Mouse (Mus musculus): ENCODE data around the gene Spem2. TPM values are rescaled to one million over a fixed set of nuclear protein-coding genes. Genes with fewer than 3 reads are reported as not detected.

Gene Spem2
- polyA plus RNA-seq, 1 experiment from 2014 or later: not detected

DNA sequence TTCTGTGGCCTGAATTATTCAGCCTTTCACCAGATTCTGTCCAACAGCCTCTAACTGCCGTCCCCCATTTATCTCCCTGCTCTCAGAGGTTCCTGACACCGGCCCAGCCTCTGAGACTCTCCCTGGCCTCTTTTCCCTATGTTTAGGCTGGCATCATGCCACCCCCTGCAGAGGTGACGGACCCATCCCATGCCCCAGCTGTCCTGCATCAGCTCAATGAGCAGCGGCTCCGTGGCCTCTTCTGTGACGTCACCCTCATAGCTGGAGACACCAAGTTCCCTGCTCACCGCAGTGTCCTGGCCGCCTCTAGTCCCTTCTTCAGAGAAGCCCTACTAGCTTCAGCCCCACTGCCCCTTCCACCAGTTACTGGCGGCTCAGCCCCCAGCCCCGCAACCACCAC is 42.5 kb downstream of the Spem2 start:
- Histone ChIP-seq H3K4me3 (replicated peaks; ENCODE audit: low read depth, low read length) (no peak overlapping the region), H3K27me3 (ENCODE audit: insufficient read depth, low read length) (no peaks in the 10 kb centered on the region), H3K4me1 (replicated peaks; ENCODE audit: insufficient read depth, low read length) (peaks cover 11% of the 10 kb centered on the region), H3K27ac (no peak overlapping the region), H3K9me3 (replicated peaks; ENCODE audit: low read length) (no peaks in the 10 kb centered on the region), H3K9ac (ENCODE audit: low read depth, low read length) (no peak overlapping the region), H3K36me3 (ENCODE audit: insufficient read depth, low read length) (no peaks in the 10 kb centered on the region), H3K4me2 (ENCODE audit: low read length) (no peak overlapping the region)
- TF ChIP-seq CTCF (IDR thresholded peaks at IDR 0.05; ENCODE audit: low read depth): no peak
- DNase-seq (ENCODE audit: low spot score) (peak; percentile 10), ATAC-seq (replicated peaks; ENCODE audit: low FRiP score, low read depth) (no peak)
- WGBS: 55% methylated on average over 10 of the region's 10 CpGs

DNA sequence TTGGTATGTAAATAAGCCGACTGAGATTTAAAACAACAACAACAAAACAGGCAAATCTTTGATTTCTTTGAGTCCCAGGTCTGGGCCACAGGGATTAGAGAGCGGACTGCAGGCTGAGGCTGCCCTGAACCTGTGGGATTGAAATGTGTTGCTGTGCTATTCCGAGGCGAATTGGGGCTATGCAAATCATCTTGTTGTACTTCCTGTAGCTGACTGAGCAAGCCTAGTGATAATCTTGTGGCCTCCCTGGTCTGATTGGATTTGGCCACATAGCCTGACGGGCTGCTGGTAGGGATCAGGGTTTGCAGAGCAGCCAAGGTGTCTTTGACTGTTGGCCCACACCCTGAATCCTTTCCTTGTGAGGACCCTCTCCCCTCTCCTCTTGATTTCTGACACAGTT is 43.3 kb downstream of the Spem2 start:
- no peak for TF ChIP-seq CTCF (IDR thresholded peaks at IDR 0.05; ENCODE audit: low read depth)
- H3K27me3 ChIP-seq (ENCODE audit: insufficient read depth, low read length): no peaks in the 10 kb centered on the region
- no peaks in the 10 kb centered on the region for H3K9me3 ChIP-seq (replicated peaks; ENCODE audit: low read length)
- peaks cover 11% of the 10 kb centered on the region for H3K4me1 ChIP-seq (replicated peaks; ENCODE audit: insufficient read depth, low read length)
- H3K27ac ChIP-seq: no peak overlapping the region
- no peak for DNase-seq (ENCODE audit: low spot score)
- H3K36me3 ChIP-seq (ENCODE audit: insufficient read depth, low read length): no peaks in the 10 kb centered on the region
- H3K4me3 ChIP-seq (replicated peaks; ENCODE audit: low read depth, low read length): no peak overlapping the region
- ATAC-seq (replicated peaks; ENCODE audit: low FRiP score, low read depth): no peak
- 68% methylated on average over 5 of the region's 5 CpGs for WGBS
- no peak overlapping the region for H3K9ac ChIP-seq (ENCODE audit: low read depth, low read length)
- H3K4me2 ChIP-seq (ENCODE audit: low read length): no peak overlapping the region

DNA sequence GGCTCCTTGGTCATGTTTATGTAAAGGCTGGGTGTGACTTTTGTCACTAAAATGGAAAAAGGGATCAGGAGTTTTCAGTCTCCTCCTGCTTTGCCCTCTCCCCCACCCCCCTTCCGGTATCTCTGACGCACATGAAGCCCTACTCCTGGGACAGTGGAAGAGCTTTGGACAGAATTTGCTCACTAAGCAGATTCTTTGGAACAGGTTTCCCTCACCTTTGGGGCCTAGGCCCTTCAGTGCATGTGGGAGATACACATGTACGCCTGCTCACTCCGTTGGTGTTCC is 50.7 kb downstream of the Spem2 start:
- peak overlapping the region; percentile 95; the same call in 1 of the 2 replicates for H3K27ac ChIP-seq
- ATAC-seq (replicated peaks; ENCODE audit: low FRiP score, low read depth): no peak
- H3K4me3 ChIP-seq (replicated peaks; ENCODE audit: low read depth, low read length): no peak overlapping the region
- H3K27me3 ChIP-seq (ENCODE audit: insufficient read depth, low read length): no peaks in the 10 kb centered on the region
- H3K9ac ChIP-seq (ENCODE audit: low read depth, low read length): peak overlapping the region; percentile 99; the same call in 1 of the 2 replicates
- peaks cover 12% of the 10 kb centered on the region; the same call in 1 of the 2 replicates for H3K4me1 ChIP-seq (replicated peaks; ENCODE audit: insufficient read depth, low read length)
- H3K9me3 ChIP-seq (replicated peaks; ENCODE audit: low read length): no peaks in the 10 kb centered on the region
- H3K36me3 ChIP-seq (ENCODE audit: insufficient read depth, low read length): no peaks in the 10 kb centered on the region
- peak overlapping the region; percentile 84 for H3K4me2 ChIP-seq (ENCODE audit: low read length)
- DNase-seq (ENCODE audit: low spot score): peak; percentile 37
- no peak for TF ChIP-seq CTCF (IDR thresholded peaks at IDR 0.05; ENCODE audit: low read depth)
- 43% methylated on average over 4 of the region's 4 CpGs for WGBS

DNA sequence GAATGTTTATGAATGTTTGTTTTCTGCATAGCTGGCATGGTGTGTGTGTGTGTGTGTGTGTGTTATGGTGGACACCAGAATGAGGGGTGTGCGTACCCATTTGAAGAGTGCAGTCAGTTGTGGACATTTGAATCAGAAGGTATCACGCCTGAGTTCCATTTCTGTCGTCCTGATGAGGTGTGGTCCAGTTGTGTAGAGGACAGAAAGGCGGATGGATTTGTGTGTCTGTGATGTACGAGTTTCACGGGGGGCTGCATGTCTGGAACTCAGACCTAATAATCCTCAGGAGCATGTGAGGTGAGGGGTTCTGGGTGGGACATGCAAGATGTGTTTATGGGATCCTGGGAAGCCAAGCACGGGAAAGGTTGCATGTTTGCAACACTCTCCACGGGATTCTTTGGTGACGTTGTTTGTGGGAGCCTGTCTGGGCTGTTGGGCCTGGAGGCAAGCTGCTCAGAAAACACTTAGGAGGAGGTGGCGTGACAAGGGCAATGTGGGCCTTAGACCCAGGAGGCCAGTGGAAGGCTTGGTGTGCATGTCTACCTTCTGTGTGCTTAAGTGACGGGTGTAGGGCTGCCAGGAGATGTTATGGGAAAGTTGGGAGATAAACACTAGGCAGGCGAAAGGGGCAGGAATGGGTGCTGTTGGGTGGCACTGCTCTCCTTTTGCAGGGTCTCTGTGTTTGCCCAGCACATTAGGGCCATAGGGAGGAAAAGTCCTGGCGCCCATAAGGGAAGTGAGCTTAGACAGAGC is 51.2 kb downstream of the Spem2 start:
- Histone ChIP-seq H3K9ac (ENCODE audit: low read depth, low read length) (peak overlapping the region; percentile 99), H3K4me3 (replicated peaks; ENCODE audit: low read depth, low read length) (peak overlapping the region; percentile 95), H3K4me2 (ENCODE audit: low read length) (peak overlapping the region; percentile 84), H3K27ac (peak overlapping the region; percentile 95), H3K9me3 (replicated peaks; ENCODE audit: low read length) (no peaks in the 10 kb centered on the region), H3K4me1 (replicated peaks; ENCODE audit: insufficient read depth, low read length) (peaks cover 12% of the 10 kb centered on the region; the same call in 1 of the 2 replicates), H3K36me3 (ENCODE audit: insufficient read depth, low read length) (no peaks in the 10 kb centered on the region), H3K27me3 (ENCODE audit: insufficient read depth, low read length) (no peaks in the 10 kb centered on the region)
- ATAC-seq (replicated peaks; ENCODE audit: low FRiP score, low read depth): no peak
- 51% methylated on average over 13 of the region's 13 CpGs for WGBS
- DNase-seq (ENCODE audit: low spot score): no peak
- TF ChIP-seq CTCF (IDR thresholded peaks at IDR 0.05; ENCODE audit: low read depth): no peak

Other genes with a start within 250 kb of the Spem2 start
- 17.9 and 19.4 TPM in 2 replicates for gene Wrap53, start 238.2 kb downstream of the Spem2 start, polyA plus RNA-seq (2015; fragmentation: Nextera tagmentation; extraction: Ambion mirVana)
- 117 and 121 TPM in 2 replicates for gene Trp53, start 238.1 kb downstream of the Spem2 start, polyA plus RNA-seq (2015; fragmentation: Nextera tagmentation; extraction: Ambion mirVana)
- 13.7 and 16.3 TPM in 2 replicates for gene Atp1b2, start 212.5 kb downstream of the Spem2 start, polyA plus RNA-seq (2015; fragmentation: Nextera tagmentation; extraction: Ambion mirVana)
- gene Shbg, start 200.6 kb downstream of the Spem2 start, polyA plus RNA-seq (2015; fragmentation: Nextera tagmentation; extraction: Ambion mirVana): 0.13 TPM in 1 of 2 replicates, not detected in the other
- 27.6 and 31.3 TPM in 2 replicates for gene Sat2, start 196.4 kb downstream of the Spem2 start, polyA plus RNA-seq (2015; fragmentation: Nextera tagmentation; extraction: Ambion mirVana)
- gene Fxr2, start 185.5 kb downstream of the Spem2 start, polyA plus RNA-seq (2015; fragmentation: Nextera tagmentation; extraction: Ambion mirVana): 17.4 and 18.4 TPM in 2 replicates
- gene Sox15, start 163.2 kb downstream of the Spem2 start, polyA plus RNA-seq (2015; fragmentation: Nextera tagmentation; extraction: Ambion mirVana): 0.28 and 0.32 TPM in 2 replicates
- gene Mpdu1, start 155.8 kb downstream of the Spem2 start, polyA plus RNA-seq (2015; fragmentation: Nextera tagmentation; extraction: Ambion mirVana): 82.6 and 85.7 TPM in 2 replicates
- 10.4 and 12.8 TPM in 2 replicates for gene Cd68, start 152.3 kb downstream of the Spem2 start, polyA plus RNA-seq (2015; fragmentation: Nextera tagmentation; extraction: Ambion mirVana)
- 468 and 493 TPM in 2 replicates for gene Eif4a1, start 146.0 kb downstream of the Spem2 start, polyA plus RNA-seq (2015; fragmentation: Nextera tagmentation; extraction: Ambion mirVana)
- 52.2 and 59.4 TPM in 2 replicates for gene Senp3, start 136.4 kb downstream of the Spem2 start, polyA plus RNA-seq (2015; fragmentation: Nextera tagmentation; extraction: Ambion mirVana)
- 0.43 and 0.89 TPM in 2 replicates for gene Tnfsf13, start 132.7 kb downstream of the Spem2 start, polyA plus RNA-seq (2015; fragmentation: Nextera tagmentation; extraction: Ambion mirVana)
- 14.1 and 15.8 TPM in 2 replicates for gene Tnfsf12, start 122.6 kb downstream of the Spem2 start, polyA plus RNA-seq (2015; fragmentation: Nextera tagmentation; extraction: Ambion mirVana)
- gene Tnfsfm13, start 122.4 kb downstream of the Spem2 start, polyA plus RNA-seq (2015; fragmentation: Nextera tagmentation; extraction: Ambion mirVana): 8.0 and 8.4 TPM in 2 replicates
- 19.0 and 21.0 TPM in 2 replicates for gene Polr2a, start 59.8 kb downstream of the Spem2 start, polyA plus RNA-seq (2015; fragmentation: Nextera tagmentation; extraction: Ambion mirVana)
- 0.17 TPM in 1 of 2 replicates, not detected in the other for gene Slc35g3, start 56.5 kb downstream of the Spem2 start, polyA plus RNA-seq (2015; fragmentation: Nextera tagmentation; extraction: Ambion mirVana)
- 2.7 and 3.3 TPM in 2 replicates for gene Zbtb4, start 52.6 kb downstream of the Spem2 start, polyA plus RNA-seq (2015; fragmentation: Nextera tagmentation; extraction: Ambion mirVana)
- gene Chrnb1, start 22.5 kb downstream of the Spem2 start, polyA plus RNA-seq (2015; fragmentation: Nextera tagmentation; extraction: Ambion mirVana): 12.0 and 12.1 TPM in 2 replicates
- gene Fgf11, start 16.6 kb downstream of the Spem2 start, polyA plus RNA-seq (2015; fragmentation: Nextera tagmentation; extraction: Ambion mirVana): 0.63 and 0.98 TPM in 2 replicates
- 22.9 and 23.0 TPM in 2 replicates for gene Tmem102, start 12.8 kb downstream of the Spem2 start, polyA plus RNA-seq (2015; fragmentation: Nextera tagmentation; extraction: Ambion mirVana)
- gene Gm39566, start 3.2 kb downstream of the Spem2 start, polyA plus RNA-seq (2015; fragmentation: Nextera tagmentation; extraction: Ambion mirVana): not detected in 2 replicates
- gene Spem1, start 3.7 kb upstream of the Spem2 start, polyA plus RNA-seq (2015; fragmentation: Nextera tagmentation; extraction: Ambion mirVana): not detected in 2 replicates
- 4.1 and 4.7 TPM in 2 replicates for gene Nlgn2, start 19.3 kb upstream of the Spem2 start, polyA plus RNA-seq (2015; fragmentation: Nextera tagmentation; extraction: Ambion mirVana)
- 485 and 528 TPM in 2 replicates for gene Tmem256, start 20.0 kb upstream of the Spem2 start, polyA plus RNA-seq (2015; fragmentation: Nextera tagmentation; extraction: Ambion mirVana)
- 96.4 and 102 TPM in 2 replicates for gene Plscr3, start 27.9 kb upstream of the Spem2 start, polyA plus RNA-seq (2015; fragmentation: Nextera tagmentation; extraction: Ambion mirVana)
- gene Tnk1, start 40.3 kb upstream of the Spem2 start, polyA plus RNA-seq (2015; fragmentation: Nextera tagmentation; extraction: Ambion mirVana): 6.3 and 7.0 TPM in 2 replicates
- gene Tmem95, start 59.6 kb upstream of the Spem2 start, polyA plus RNA-seq (2015; fragmentation: Nextera tagmentation; extraction: Ambion mirVana): not detected in 2 replicates
- gene Kctd11, start 62.9 kb upstream of the Spem2 start, polyA plus RNA-seq (2015; fragmentation: Nextera tagmentation; extraction: Ambion mirVana): 7.7 and 7.8 TPM in 2 replicates
- gene Acap1, start 77.1 kb upstream of the Spem2 start, polyA plus RNA-seq (2015; fragmentation: Nextera tagmentation; extraction: Ambion mirVana): 0.33 and 0.48 TPM in 2 replicates
- 12.5 and 13.0 TPM in 2 replicates for gene 2810408A11Rik, start 82.5 kb upstream of the Spem2 start, polyA plus RNA-seq (2015; fragmentation: Nextera tagmentation; extraction: Ambion mirVana)
- gene Neurl4, start 82.6 kb upstream of the Spem2 start, polyA plus RNA-seq (2015; fragmentation: Nextera tagmentation; extraction: Ambion mirVana): 9.7 and 12.7 TPM in 2 replicates
- gene Gps2, start 95.4 kb upstream of the Spem2 start, polyA plus RNA-seq (2015; fragmentation: Nextera tagmentation; extraction: Ambion mirVana): 63.0 and 65.0 TPM in 2 replicates
- gene Eif5a, start 103.5 kb upstream of the Spem2 start, polyA plus RNA-seq (2015; fragmentation: Nextera tagmentation; extraction: Ambion mirVana): 1,371 and 1,476 TPM in 2 replicates
- 6.8 and 7.5 TPM in 2 replicates for gene Ybx2, start 117.3 kb upstream of the Spem2 start, polyA plus RNA-seq (2015; fragmentation: Nextera tagmentation; extraction: Ambion mirVana)
- gene Slc2a4, start 129.7 kb upstream of the Spem2 start, polyA plus RNA-seq (2015; fragmentation: Nextera tagmentation; extraction: Ambion mirVana): 21.4 and 23.1 TPM in 2 replicates
- gene Cldn7, start 146.3 kb upstream of the Spem2 start, polyA plus RNA-seq (2015; fragmentation: Nextera tagmentation; extraction: Ambion mirVana): 238 and 246 TPM in 2 replicates
- 28.3 and 29.1 TPM in 2 replicates for gene Ctdnep1, start 162.7 kb upstream of the Spem2 start, polyA plus RNA-seq (2015; fragmentation: Nextera tagmentation; extraction: Ambion mirVana)
- gene Elp5, start 164.1 kb upstream of the Spem2 start, polyA plus RNA-seq (2015; fragmentation: Nextera tagmentation; extraction: Ambion mirVana): 97.3 and 97.9 TPM in 2 replicates
- gene Gabarap, start 172.7 kb upstream of the Spem2 start, polyA plus RNA-seq (2015; fragmentation: Nextera tagmentation; extraction: Ambion mirVana): 626 TPM in 2 replicates
- gene Phf23, start 177.3 kb upstream of the Spem2 start, polyA plus RNA-seq (2015; fragmentation: Nextera tagmentation; extraction: Ambion mirVana): 61.9 and 62.6 TPM in 2 replicates
- 25.8 and 27.1 TPM in 2 replicates for gene Dvl2, start 182.1 kb upstream of the Spem2 start, polyA plus RNA-seq (2015; fragmentation: Nextera tagmentation; extraction: Ambion mirVana)
- 178 and 197 TPM in 2 replicates for gene Acadvl, start 196.9 kb upstream of the Spem2 start, polyA plus RNA-seq (2015; fragmentation: Nextera tagmentation; extraction: Ambion mirVana)
- 4.3 and 6.5 TPM in 2 replicates for gene Dlg4, start 198.5 kb upstream of the Spem2 start, polyA plus RNA-seq (2015; fragmentation: Nextera tagmentation; extraction: Ambion mirVana)
- gene Asgr1, start 235.6 kb upstream of the Spem2 start, polyA plus RNA-seq (2015; fragmentation: Nextera tagmentation; extraction: Ambion mirVana): 2.5 and 2.9 TPM in 2 replicates